Mouse (Mus musculus): ENCODE measurements around the gene Gkap1. TPM values are rescaled to one million over a fixed set of nuclear protein-coding genes. Genes with fewer than 3 reads are reported as not detected.

Gkap1 gene
- polyA plus RNA-seq, 1 experiment from 2014 or later = 23.6 TPM

DNA sequence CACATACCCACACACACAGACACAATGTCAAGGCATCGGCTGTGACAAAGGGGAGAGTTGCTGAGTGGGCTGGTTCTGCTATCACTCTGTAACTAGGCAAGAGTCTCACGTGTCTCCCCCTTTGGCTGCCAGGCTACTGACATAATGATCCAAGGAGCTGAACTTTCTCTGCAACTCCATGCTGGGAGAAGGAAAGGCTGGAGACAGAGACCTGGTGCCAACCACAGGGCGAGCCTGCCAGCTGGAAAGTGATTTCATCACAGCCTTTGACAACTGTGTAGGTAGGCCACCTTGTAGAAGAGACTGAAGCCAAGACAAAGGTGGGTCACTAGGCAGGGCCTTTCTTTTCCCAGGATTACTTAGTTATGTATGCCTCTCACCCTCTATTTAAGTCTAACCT, 78.3 kb downstream of the Gkap1 start:
- Histone ChIP-seq H3K4me2 (no peak overlapping the region), H3K27ac (no peak overlapping the region), H3K4me3 (no peak overlapping the region), H3K9ac (no peak overlapping the region), H3K4me1 (no peaks in the 10 kb centered on the region), H3K27me3 (no peaks in the 10 kb centered on the region), H3K9me3 (no peaks in the 10 kb centered on the region), H3K36me3 (peaks cover 38% of the 10 kb centered on the region)
- WGBS = 79% methylated on average over 3 of the region's 3 CpGs
- ATAC-seq (ENCODE audit: borderline replicate concordance, extremely low read depth, low FRiP score, low TSS enrichment) = no peak

DNA sequence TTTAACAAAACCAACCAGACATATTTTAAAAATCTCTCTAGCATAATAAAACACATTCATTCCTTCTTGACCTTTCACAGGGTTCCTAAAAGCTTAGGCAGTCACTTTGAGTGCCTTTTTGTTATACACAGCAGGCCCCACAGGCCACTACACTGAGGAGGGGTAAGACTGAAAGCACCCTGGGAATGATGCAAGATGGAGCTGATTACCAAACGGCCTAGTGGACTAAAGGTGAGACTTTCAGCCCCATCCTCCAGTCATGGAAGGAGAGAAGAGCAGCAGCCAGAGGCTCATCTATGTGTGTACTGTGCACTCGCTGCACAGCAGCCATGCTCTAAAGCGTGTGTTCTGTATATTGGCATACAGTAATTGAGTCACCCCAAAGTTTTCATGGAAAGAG, 80.6 kb downstream of the Gkap1 start:
- no peak overlapping the region for H3K9ac ChIP-seq
- no peak overlapping the region for H3K4me2 ChIP-seq
- H3K4me3 ChIP-seq = no peak overlapping the region
- no peaks in the 10 kb centered on the region for H3K4me1 ChIP-seq
- peaks cover 59% of the 10 kb centered on the region for H3K36me3 ChIP-seq
- 80% methylated on average over 3 of the region's 3 CpGs for WGBS
- H3K9me3 ChIP-seq = no peaks in the 10 kb centered on the region
- H3K27ac ChIP-seq = no peak overlapping the region
- H3K27me3 ChIP-seq = no peaks in the 10 kb centered on the region
- ATAC-seq (ENCODE audit: borderline replicate concordance, extremely low read depth, low FRiP score, low TSS enrichment) = no peak

DNA sequence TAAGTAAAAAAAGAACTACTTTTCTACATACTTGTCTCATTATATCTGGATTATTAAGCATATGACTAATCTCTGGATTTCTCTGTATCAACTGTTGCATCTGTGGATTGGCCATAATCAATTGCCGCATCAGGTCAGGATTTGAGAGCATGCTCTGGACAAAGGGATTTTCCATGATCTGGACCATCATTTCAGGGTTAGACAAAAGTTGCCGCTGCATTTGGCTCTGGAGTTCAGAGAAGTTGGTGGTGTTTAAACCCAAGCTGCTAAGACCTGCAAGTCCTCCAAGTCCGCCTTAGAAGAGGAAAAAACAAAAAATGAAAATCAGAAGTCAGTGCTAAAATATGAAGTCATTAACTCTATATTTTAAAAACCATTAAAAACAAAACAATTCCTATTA, 82.3 kb downstream of the Gkap1 start:
- no peaks in the 10 kb centered on the region for H3K9me3 ChIP-seq
- H3K27me3 ChIP-seq = no peaks in the 10 kb centered on the region
- 95% methylated on average over 3 of the region's 3 CpGs for WGBS
- H3K4me2 ChIP-seq = no peak overlapping the region
- no peaks in the 10 kb centered on the region for H3K4me1 ChIP-seq
- no peak overlapping the region for H3K4me3 ChIP-seq
- H3K27ac ChIP-seq = no peak overlapping the region
- H3K36me3 ChIP-seq = peaks cover 71% of the 10 kb centered on the region
- no peak overlapping the region for H3K9ac ChIP-seq
- ATAC-seq (ENCODE audit: borderline replicate concordance, extremely low read depth, low FRiP score, low TSS enrichment) = no peak

- Histone ChIP-seq H3K4me3 (no peak overlapping the region), H3K4me1 (no peaks in the 10 kb centered on the region), H3K27ac (no peak overlapping the region), H3K27me3 (no peaks in the 10 kb centered on the region), H3K9me3 (no peaks in the 10 kb centered on the region), H3K4me2 (no peak overlapping the region), H3K9ac (no peak overlapping the region), H3K36me3 (peaks cover 70% of the 10 kb centered on the region)
- 91% methylated on average over 6 of the region's 6 CpGs for WGBS
- no peak for ATAC-seq (ENCODE audit: borderline replicate concordance, extremely low read depth, low FRiP score, low TSS enrichment)
These were observed 83.4 kb downstream of the Gkap1 start for GRCm38 (mm10) chr13:58192146-58192545.

DNA sequence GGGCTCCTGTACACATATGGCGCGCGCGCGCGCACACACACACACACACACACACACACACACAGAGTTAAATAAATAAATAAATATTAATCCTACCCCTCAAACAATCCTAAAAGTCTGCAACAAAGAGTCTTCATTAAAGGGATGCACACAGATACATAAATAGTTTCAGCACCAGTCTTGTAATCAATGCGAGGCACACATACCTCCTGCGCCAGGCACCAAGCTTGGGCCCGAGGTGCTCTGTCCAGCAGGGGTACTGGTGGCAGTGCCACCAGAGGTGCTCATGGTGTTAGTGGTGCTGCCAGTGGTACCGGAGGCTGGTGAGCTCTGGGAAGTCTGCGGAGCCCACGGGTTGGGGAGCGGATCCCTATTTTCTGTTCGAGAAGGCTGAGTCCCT, 84.0 kb downstream of the Gkap1 start:
- Histone ChIP-seq H3K27ac (no peak overlapping the region), H3K4me1 (no peaks in the 10 kb centered on the region), H3K36me3 (peaks cover 69% of the 10 kb centered on the region), H3K27me3 (no peaks in the 10 kb centered on the region), H3K9me3 (no peaks in the 10 kb centered on the region), H3K9ac (no peak overlapping the region), H3K4me3 (no peak overlapping the region), H3K4me2 (no peak overlapping the region)
- no peak for ATAC-seq (ENCODE audit: borderline replicate concordance, extremely low read depth, low FRiP score, low TSS enrichment)
- WGBS = 96% methylated on average over 14 of the region's 14 CpGs

- Histone ChIP-seq H3K9me3 (no peaks in the 10 kb centered on the region), H3K27me3 (no peaks in the 10 kb centered on the region), H3K27ac (no peak overlapping the region), H3K4me3 (no peak overlapping the region), H3K9ac (no peak overlapping the region), H3K4me1 (no peaks in the 10 kb centered on the region), H3K36me3 (peaks cover 61% of the 10 kb centered on the region), H3K4me2 (no peak overlapping the region)
- ATAC-seq (ENCODE audit: borderline replicate concordance, extremely low read depth, low FRiP score, low TSS enrichment) = no peak
- WGBS = 78% methylated on average over 5 of the region's 5 CpGs
These were observed 86.0 kb downstream of the Gkap1 start for GRCm38 (mm10) chr13:58189473-58189872.

DNA sequence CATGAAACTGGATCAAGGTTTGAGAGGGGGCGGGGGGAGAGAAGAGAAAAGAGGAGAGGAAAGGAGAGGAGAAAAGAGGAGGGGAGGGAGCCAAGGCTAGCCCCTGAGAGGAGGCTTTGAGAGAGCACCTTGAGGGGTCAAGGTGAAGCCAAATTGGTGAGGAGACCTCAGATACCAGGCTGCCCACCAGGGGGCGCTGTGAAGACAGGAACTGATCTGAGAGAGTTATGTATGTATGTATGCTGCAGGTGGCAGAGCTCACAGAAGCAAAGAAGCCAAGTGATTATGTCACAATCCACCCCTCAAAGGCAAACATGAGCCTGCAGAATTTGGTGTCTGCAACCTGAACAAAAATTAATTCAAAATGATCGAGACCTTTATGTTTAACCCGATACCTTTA, 87.1 kb downstream of the Gkap1 start:
- H3K4me3 ChIP-seq = no peak overlapping the region
- peaks cover 60% of the 10 kb centered on the region for H3K36me3 ChIP-seq
- no peak overlapping the region for H3K27ac ChIP-seq
- H3K9ac ChIP-seq = no peak overlapping the region
- ATAC-seq (ENCODE audit: borderline replicate concordance, extremely low read depth, low FRiP score, low TSS enrichment) = no peak
- no peaks in the 10 kb centered on the region for H3K9me3 ChIP-seq
- H3K4me1 ChIP-seq = no peaks in the 10 kb centered on the region
- no peak overlapping the region for H3K4me2 ChIP-seq
- 57% methylated on average over 4 of the region's 4 CpGs for WGBS
- no peaks in the 10 kb centered on the region for H3K27me3 ChIP-seq

DNA sequence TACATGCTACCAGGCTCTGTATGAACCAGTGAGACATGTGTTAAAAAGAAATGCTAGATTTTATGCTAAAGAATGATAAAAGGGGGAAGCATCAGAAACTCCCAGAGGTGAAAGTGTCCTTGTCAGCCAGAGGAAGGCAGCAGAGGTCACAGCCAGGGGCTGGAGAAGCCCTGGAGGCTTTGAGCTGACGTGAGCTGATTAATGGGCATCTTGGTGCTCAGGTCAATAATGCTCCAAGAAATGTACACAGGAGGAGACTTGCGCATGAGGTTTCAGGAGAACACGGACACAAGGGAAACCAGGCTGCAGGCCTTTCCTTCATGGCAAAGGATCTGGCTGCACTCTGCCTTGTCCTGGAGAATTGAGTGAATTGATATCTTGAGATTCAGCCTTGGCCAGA, 87.7 kb downstream of the Gkap1 start:
- Histone ChIP-seq H3K9me3 (no peaks in the 10 kb centered on the region), H3K27me3 (no peaks in the 10 kb centered on the region), H3K4me1 (no peaks in the 10 kb centered on the region), H3K36me3 (peaks cover 62% of the 10 kb centered on the region), H3K4me2 (no peak overlapping the region), H3K27ac (no peak overlapping the region), H3K9ac (no peak overlapping the region), H3K4me3 (no peak overlapping the region)
- 89% methylated on average over 3 of the region's 3 CpGs for WGBS
- no peak for ATAC-seq (ENCODE audit: borderline replicate concordance, extremely low read depth, low FRiP score, low TSS enrichment)

GRCm38 (mm10) chr13:58186281-58186680, 89.2 kb downstream of the Gkap1 start:
- peaks cover 62% of the 10 kb centered on the region for H3K36me3 ChIP-seq
- 91% methylated on average over 8 of the region's 8 CpGs for WGBS

DNA sequence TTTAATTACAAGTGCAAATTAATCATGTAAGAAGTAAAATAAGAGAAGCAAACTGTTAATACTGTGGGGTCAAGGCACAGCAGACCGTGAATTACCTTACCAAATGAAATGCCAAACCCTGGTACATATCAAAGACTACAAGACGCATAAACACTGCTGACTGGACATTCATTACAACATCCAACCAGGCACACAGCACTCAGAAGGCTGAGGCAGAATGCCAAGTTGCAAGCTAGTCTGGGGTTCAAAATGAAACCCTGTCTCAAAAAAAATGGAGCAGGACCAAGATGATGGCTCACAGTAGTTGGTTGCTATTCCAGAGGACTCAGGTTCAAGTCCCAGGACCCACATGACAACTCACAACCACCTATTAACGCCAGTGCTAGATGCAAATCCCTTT, 91.4 kb downstream of the Gkap1 start:
- no peak overlapping the region for H3K4me3 ChIP-seq
- WGBS = 80% methylated on average over 3 of the region's 3 CpGs
- H3K9me3 ChIP-seq = no peaks in the 10 kb centered on the region
- no peaks in the 10 kb centered on the region for H3K27me3 ChIP-seq
- H3K4me2 ChIP-seq = no peak overlapping the region
- H3K4me1 ChIP-seq = no peaks in the 10 kb centered on the region
- no peak overlapping the region for H3K27ac ChIP-seq
- no peak for ATAC-seq (ENCODE audit: borderline replicate concordance, extremely low read depth, low FRiP score, low TSS enrichment)
- H3K9ac ChIP-seq = no peak overlapping the region
- peaks cover 65% of the 10 kb centered on the region for H3K36me3 ChIP-seq

More at GRCm38 (mm10) chr13:58186281-58186680, 89.2 kb downstream of the Gkap1 start:
- Histone ChIP-seq H3K27me3 (no peaks in the 10 kb centered on the region), H3K4me1 (no peaks in the 10 kb centered on the region), H3K4me3 (no peak overlapping the region), H3K9ac (no peak overlapping the region), H3K27ac (no peak overlapping the region), H3K9me3 (no peaks in the 10 kb centered on the region), H3K4me2 (no peak overlapping the region)
- no peak for ATAC-seq (ENCODE audit: borderline replicate concordance, extremely low read depth, low FRiP score, low TSS enrichment)

Small RNA genes lying within 50 kb of the gene (microRNA-seq; reads per million reads assigned to microRNA genes)
- not detected for gene Mir6369

Other genes starting within 250 kb of the Gkap1 start
- 4.2 and 4.8 TPM in 2 replicates for gene Klhl3, start 162.1 kb downstream of the Gkap1 start, polyA plus RNA-seq (2015; fragmentation: Nextera tagmentation; extraction: Ambion mirVana)
- 36.2 and 37.8 TPM in 2 replicates for gene Hnrnpa0, start 147.1 kb downstream of the Gkap1 start, polyA plus RNA-seq (2015; fragmentation: Nextera tagmentation; extraction: Ambion mirVana)
- gene Idnk, start 118.0 kb downstream of the Gkap1 start, polyA plus RNA-seq (2015; fragmentation: Nextera tagmentation; extraction: Ambion mirVana) = 34.9 and 36.2 TPM in 2 replicates
- gene Ubqln1, start 60.0 kb downstream of the Gkap1 start, polyA plus RNA-seq (2015; fragmentation: Nextera tagmentation; extraction: Ambion mirVana) = 99.4 and 101 TPM in 2 replicates
- gene Kif27, start 83.4 kb upstream of the Gkap1 start, polyA plus RNA-seq (2015; fragmentation: Nextera tagmentation; extraction: Ambion mirVana) = 0.75 and 0.91 TPM in 2 replicates
- gene 2210016F16Rik, start 109.5 kb upstream of the Gkap1 start, polyA plus RNA-seq (2015; fragmentation: Nextera tagmentation; extraction: Ambion mirVana) = 33.2 and 35.7 TPM in 2 replicates
- 26.3 and 29.7 TPM in 2 replicates for gene Rmi1, start 126.5 kb upstream of the Gkap1 start, polyA plus RNA-seq (2015; fragmentation: Nextera tagmentation; extraction: Ambion mirVana)
- gene Hnrnpk, start 127.6 kb upstream of the Gkap1 start, polyA plus RNA-seq (2015; fragmentation: Nextera tagmentation; extraction: Ambion mirVana) = 1,649 and 1,683 TPM in 2 replicates